Mouse (Mus musculus) intestine, postnatal 0 days (tissue): ENCODE data around the gene Abl2. TPM values are rescaled to one million over a fixed set of nuclear protein-coding genes. Genes with fewer than 3 reads are reported as not detected.

ENCODE experiments used
- ATAC-seq: fragments of 200-750 bp; cut with Nextera tagmentation; 2 replicates; pipeline ENCODE4 v1.8.0; 2017; ENCODE audit warnings: mild to moderate bottlenecking, moderate TSS enrichment, moderate library complexity
- H3K27ac ChIP-seq: fragments of 300-500 bp; sonication (generic); 2 replicates; pipeline ENCODE4 v1.5.1; 2014; ENCODE audit warnings: mild to moderate bottlenecking, low read depth, low read length, moderate library complexity
- H3K27me3 ChIP-seq: fragments of 300-500 bp; sonication (generic); replicated peaks from 2 replicates; pipeline ENCODE4 v1.6.1; 2014; ENCODE audit warnings: low read length, mixed read lengths; ENCODE audit not compliant: control insufficient read depth, insufficient read depth
- H3K36me3 ChIP-seq: fragments of 300-500 bp; sonication (generic); 2 replicates; pipeline ENCODE4 v1.6.1; 2014; ENCODE audit warnings: mild to moderate bottlenecking, moderate library complexity; ENCODE audit not compliant: control insufficient read depth, insufficient read depth
- H3K4me1 ChIP-seq: fragments of 300-500 bp; sonication (generic); replicated peaks from 2 replicates; pipeline ENCODE4 v1.6.1; 2014; ENCODE audit warnings: antibody characterized with exemption, low read length, mixed read lengths; ENCODE audit not compliant: control insufficient read depth, insufficient read depth
- H3K4me2 ChIP-seq: fragments of 300-500 bp; sonication (generic); replicated peaks from 2 replicates; pipeline ENCODE4 v1.6.1; 2014; ENCODE audit warnings: low read depth, mild to moderate bottlenecking, moderate library complexity
- H3K4me3 ChIP-seq: fragments of 300-500 bp; sonication (generic); 2 replicates; pipeline ENCODE4 v1.5.1; 2014; ENCODE audit warnings: low read depth, low read length
- H3K9ac ChIP-seq: fragments of 300-500 bp; sonication (generic); 2 replicates; pipeline ENCODE4 v1.6.1; 2014; ENCODE audit warnings: mild to moderate bottlenecking, low read depth, low read length
- H3K9me3 ChIP-seq: fragments of 300-500 bp; sonication (generic); 2 replicates; pipeline ENCODE4 v1.6.1; 2016; ENCODE audit warnings: mixed run types; ENCODE audit not compliant: control insufficient read depth
- CTCF ChIP-seq: sonication (generic); IDR thresholded peaks from 2 replicates; pipeline ENCODE4 v1.5.1; 2016; ENCODE audit warnings: low read depth, mild to moderate bottlenecking, control low read depth, antibody characterized with exemption, moderate library complexity
- WGBS: fragments of 180-500 bp; shearing (Covaris S2); extraction: QIAGEN DNeasy Blood & Tissue Kit; methylation state at CpG from one replicate; pipeline ENCODE4 v1.1.7; 2014; 5-methylcytosine and 5-hydroxymethylcytosine counted together
- polyA plus RNA-seq: library from polyadenylated mRNA; unstranded; fragments of >200 nt; fragmentation: Nextera tagmentation; extraction: Ambion mirVana; gene quantifications from 2 replicates; pipeline ENCODE4 v1.2.1, GENCODE M21; 2015

The Abl2 gene
- polyA plus RNA-seq, 1 experiment from 2014 or later: 1.6 TPM

GRCm38 (mm10) chr1:156644780-156645523, 86.4 kb downstream of the Abl2 start:
- peaks cover 28% of the 10 kb centered on the region for H3K36me3 ChIP-seq
- no peaks in the 10 kb centered on the region for H3K27me3 ChIP-seq
- TF ChIP-seq CTCF: no peak
- ATAC-seq: no peak
- WGBS: 71% methylated on average over 13 of the region's 13 CpGs
- H3K4me2 ChIP-seq: no peak overlapping the region
- no peak overlapping the region for H3K4me3 ChIP-seq
- H3K9me3 ChIP-seq: no peaks in the 10 kb centered on the region
- no peaks in the 10 kb centered on the region for H3K4me1 ChIP-seq
- H3K27ac ChIP-seq: no peak overlapping the region
- H3K9ac ChIP-seq: no peak overlapping the region

- Histone ChIP-seq H3K9me3 (no peaks in the 10 kb centered on the region), H3K27ac (no peak overlapping the region), H3K4me1 (no peaks in the 10 kb centered on the region), H3K4me3 (no peak overlapping the region), H3K27me3 (no peaks in the 10 kb centered on the region), H3K9ac (no peak overlapping the region), H3K4me2 (no peak overlapping the region), H3K36me3 (peaks cover 19% of the 10 kb centered on the region)
- no peak for ATAC-seq
- no peak for TF ChIP-seq CTCF
- WGBS: 89% methylated on average over 4 of the region's 4 CpGs
Observed at GRCm38 (mm10) chr1:156645971-156646370, 87.4 kb downstream of the Abl2 start.

- Histone ChIP-seq H3K9me3 (no peaks in the 10 kb centered on the region), H3K27me3 (no peaks in the 10 kb centered on the region), H3K4me1 (no peaks in the 10 kb centered on the region), H3K4me3 (no peak overlapping the region), H3K4me2 (no peak overlapping the region), H3K36me3 (no peaks in the 10 kb centered on the region), H3K27ac (no peak overlapping the region), H3K9ac (no peak overlapping the region)
- 32% methylated on average over 2 of the region's 2 CpGs for WGBS
- no peak for TF ChIP-seq CTCF
- no peak for ATAC-seq
Observed at GRCm38 (mm10) chr1:156648705-156649104, 90.1 kb downstream of the Abl2 start.

DNA sequence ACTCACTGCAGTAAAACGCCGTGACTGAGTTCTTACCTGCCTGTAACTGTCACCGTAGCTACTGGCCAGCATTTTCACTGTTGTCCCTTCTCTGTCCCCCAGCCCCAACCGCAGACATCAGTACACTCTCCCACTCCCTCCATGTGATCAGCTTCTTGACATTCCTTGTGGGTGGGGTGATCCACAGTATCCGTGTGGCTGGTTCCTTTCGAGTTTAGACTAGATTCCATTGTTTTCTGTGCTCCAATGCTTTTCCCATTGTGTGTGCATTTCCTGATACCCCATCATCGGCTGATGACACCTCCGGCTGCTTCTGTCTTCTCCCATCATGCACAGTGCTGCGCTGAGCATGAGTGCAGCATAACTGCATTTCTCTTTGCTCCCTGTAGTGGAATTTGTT, 92.0 kb downstream of the Abl2 start:
- Histone ChIP-seq H3K27ac (no peak overlapping the region), H3K9me3 (no peaks in the 10 kb centered on the region), H3K4me2 (no peak overlapping the region), H3K9ac (no peak overlapping the region), H3K4me1 (no peaks in the 10 kb centered on the region), H3K36me3 (no peaks in the 10 kb centered on the region), H3K4me3 (no peak overlapping the region), H3K27me3 (no peaks in the 10 kb centered on the region)
- no peak for TF ChIP-seq CTCF
- no peak for ATAC-seq
- WGBS: 84% methylated on average over 9 of the region's 9 CpGs

GRCm38 (mm10) chr1:156652189-156652822, 93.7 kb downstream of the Abl2 start:
- ATAC-seq: no peak
- H3K27ac ChIP-seq: no peak overlapping the region
- no peaks in the 10 kb centered on the region for H3K27me3 ChIP-seq
- TF ChIP-seq CTCF: no peak
- no peak overlapping the region for H3K4me3 ChIP-seq
- peaks cover 4% of the 10 kb centered on the region; the same call in 1 of the 2 replicates for H3K36me3 ChIP-seq
- WGBS: 55% methylated on average over 6 of the region's 6 CpGs
- H3K9me3 ChIP-seq: no peaks in the 10 kb centered on the region
- no peak overlapping the region for H3K9ac ChIP-seq
- H3K4me2 ChIP-seq: no peak overlapping the region
- H3K4me1 ChIP-seq: no peaks in the 10 kb centered on the region

GRCm38 (mm10) chr1:156654735-156655530, 96.3 kb downstream of the Abl2 start:
- no peak overlapping the region for H3K9ac ChIP-seq
- H3K36me3 ChIP-seq: peaks cover 4% of the 10 kb centered on the region; the same call in 1 of the 2 replicates
- no peak overlapping the region for H3K4me2 ChIP-seq
- H3K9me3 ChIP-seq: no peaks in the 10 kb centered on the region
- H3K4me3 ChIP-seq: no peak overlapping the region
- no peak for ATAC-seq
- TF ChIP-seq CTCF: no peak
- 75% methylated on average over 13 of the region's 13 CpGs for WGBS
- no peak overlapping the region for H3K27ac ChIP-seq
- H3K27me3 ChIP-seq: no peaks in the 10 kb centered on the region
- no peaks in the 10 kb centered on the region for H3K4me1 ChIP-seq
